In genomic region chr14:121437026-121437425, GRCm38 (mm10) we compare ENCODE assay signal across 8 mouse cellular contexts. TPM values are rescaled to one million over a fixed set of nuclear protein-coding genes. Genes with fewer than 3 reads are reported as not detected.
A peak's percentile ranks its signal among the peaks of the same experiment; 100 is the strongest.
DNase-seq lines count a peak whose midpoint lies in the region; ATAC-seq and TF ChIP-seq lines count a peak whose summit lies in the region.

No protein-coding gene starts in this region.

- TF ChIP-seq CTCF in olfactory bulb, adult 2 months (IDR thresholded peaks at IDR 0.05; ENCODE audit: insufficient read depth, low read depth, low read length): no peak
- TF ChIP-seq CTCF in layer of hippocampus, adult 2 months (conservative IDR thresholded peaks at IDR 0.05): no peak

- H3K4me1 ChIP-seq in olfactory bulb, adult 2 months (ENCODE audit: control insufficient read depth, insufficient read depth, low read length): peaks cover 9% of the 10 kb centered on the region

- no peak for TF ChIP-seq POLR2A in olfactory bulb, adult 2 months (IDR thresholded peaks at IDR 0.05; ENCODE audit: insufficient read depth, low read depth, low read length)

- no peak overlapping the region for H3K4me3 ChIP-seq in olfactory bulb, adult 2 months (ENCODE audit: insufficient read depth, low read depth, low read length)
- no peak overlapping the region for H3K4me3 ChIP-seq in layer of hippocampus, adult 2 months

- DNase-seq in ovary, adult 18-20 months (ENCODE audit: low spot score): peak; percentile 87
- no peak for DNase-seq in ovary, postnatal 10 days (ENCODE audit: low spot score)
- peak; percentile 84 for DNase-seq in heart, adult 18-20 months
- DNase-seq in kidney, postnatal 4 days: peak; percentile 71 to 80
- no peak for DNase-seq in frontal cortex, postnatal 10 days (ENCODE audit: low spot score in 2 of 2)
- DNase-seq in layer of hippocampus, adult 2 months (ENCODE audit: low spot score in 2 of 2): no peak

- peak overlapping the region; percentile 93; the same call in 1 of the 2 replicates for H3K27ac ChIP-seq in olfactory bulb, adult 2 months (ENCODE audit: insufficient read depth, low read depth, low read length)
- no peak overlapping the region for H3K27ac ChIP-seq in layer of hippocampus, adult 2 months

- 79% methylated on average over 6 of the region's 6 CpGs for WGBS in olfactory bulb, adult 2 months

- ATAC-seq in cerebellum, adult (ENCODE audit: insufficient number of reproducible peaks, low FRiP score, low TSS enrichment): no peak

RNA-seq across cellular contexts. Expression of gene Stk24, which starts 57.2 kb away (rescaled TPM):
- total RNA-seq in heart, adult 18-20 months (2021): 10 to 100 TPM; 71.3 to 77.6 TPM
- not detected in 2 replicates for polyA plus RNA-seq in olfactory bulb, adult 2 months (2012; ENCODE audit: insufficient read depth, insufficient read length, low replicate concordance, missing spikeins)
- total RNA-seq in layer of hippocampus, adult 2 months (2021): 10 to 100 TPM; 66.0 to 68.1 TPM

Comparison
In these comparisons a context has a peak if more than half of its experiments do, and no peak if none do; other contexts are left out.
1. DNase-seq: peak in ovary, adult 18-20 months (single experiment), heart, adult 18-20 months (2 of 2) and kidney, postnatal 4 days (2 of 2); none in ovary, postnatal 10 days (single experiment), frontal cortex, postnatal 10 days (0 of 2) and layer of hippocampus, adult 2 months (0 of 2).